Mouse (Mus musculus) ES-E14 (cell line): Measurements from ENCODE around the gene Plcd1. TPM values are rescaled to one million over a fixed set of nuclear protein-coding genes. Genes with fewer than 3 reads are reported as not detected.

Experiments used
- DNase-seq: peaks from one replicate; pipeline ENCODE4 v3.0.0-alpha.2; 2013; ENCODE audit warnings: low read depth, low spot score
- H3K27ac ChIP-seq: 2 replicates; pipeline ENCODE4 v1.5.1; 2012; ENCODE audit warnings: low read depth, mild to moderate bottlenecking, low read length, moderate library complexity, mixed read lengths; ENCODE audit not compliant: poor library complexity, insufficient read depth, severe bottlenecking
- H3K36me3 ChIP-seq: 2 replicates; pipeline ENCODE4 v1.6.1; 2012; ENCODE audit warnings: mild to moderate bottlenecking, low read length, moderate library complexity, mixed read lengths; ENCODE audit not compliant: control insufficient read depth, poor library complexity, insufficient read depth, severe bottlenecking
- H3K4me1 ChIP-seq, 2 experiments: fragments of 150-350 bp in 1 of 2; sonication (generic) in 1 of 2; 2 replicates each; pipeline ENCODE4 v1.6.1; 2012; ENCODE audit warnings: low read length in 2 of 2, mild to moderate bottlenecking in 1 of 2, mixed read lengths in 1 of 2; ENCODE audit not compliant: control insufficient read depth in 2 of 2, insufficient read depth in 2 of 2, poor library complexity in 1 of 2
- H3K4me3 ChIP-seq, 2 experiments: fragments of 150-350 bp in 1 of 2; sonication (generic) in 1 of 2; 2 replicates each; pipeline ENCODE4 v1.5.1; 2012; ENCODE audit warnings: low read length in 2 of 2, low read depth in 1 of 2, mild to moderate bottlenecking in 1 of 2, mixed read lengths in 1 of 2; ENCODE audit not compliant: insufficient read depth in 1 of 2, poor library complexity in 1 of 2, severe bottlenecking in 1 of 2
- H3K9ac ChIP-seq: 2 replicates; pipeline ENCODE4 v1.6.1; 2012; ENCODE audit warnings: low read depth, mild to moderate bottlenecking, low read length, mixed read lengths; ENCODE audit not compliant: poor library complexity, insufficient read depth, severe bottlenecking
- H3K9me3 ChIP-seq: fragments of 150-350 bp; sonication (generic); 2 replicates; pipeline ENCODE4 v1.6.1; 2012; ENCODE audit warnings: low read depth, mild to moderate bottlenecking, low read length; ENCODE audit not compliant: control insufficient read depth, insufficient read depth
- CHD2 ChIP-seq: IDR thresholded peaks from 2 replicates; pipeline ENCODE4 v1.6.1; 2014; ENCODE audit warnings: mild to moderate bottlenecking, low read depth, low read length, inconsistent platforms
- HCFC1 ChIP-seq: IDR thresholded peaks from 2 replicates; pipeline ENCODE4 v1.6.1; 2012; ENCODE audit warnings: low read length, inconsistent platforms, borderline replicate concordance; ENCODE audit not compliant: insufficient read depth
- MAFK ChIP-seq: IDR thresholded peaks from 2 replicates; pipeline ENCODE4 v1.6.1; 2014; ENCODE audit warnings: mild to moderate bottlenecking, low read depth, low read length, inconsistent platforms; ENCODE audit not compliant: insufficient read depth
- ZC3H11A ChIP-seq: IDR thresholded peaks from 2 replicates; pipeline ENCODE4 v1.6.1; 2012; ENCODE audit warnings: low read depth, mild to moderate bottlenecking, inconsistent platforms, low read length, borderline replicate concordance
- ZNF384 ChIP-seq: IDR thresholded peaks from 2 replicates; pipeline ENCODE4 v1.6.1; 2012; ENCODE audit warnings: low read depth, low read length, inconsistent platforms
- in situ Hi-C, 2 experiments: fragments of 600-800 bp; cut with MboI; formaldehyde crosslinking; loops; one replicate each; pipeline ENCODE4 v1.15.1; 2025; ENCODE audit warnings: low sequenced_read_pairs in 2 of 2, inconsistent platforms in 1 of 2; ENCODE audit not compliant: unreplicated experiment in 2 of 2
- total RNA-seq: library from RNA; depleted of rRNA; stranded (reverse); fragments of 300-350 nt; gene quantifications from 2 replicates; pipeline ENCODE4 v1.2.3, GENCODE M21; 2012; rRNA removed

Plcd1 gene
- total RNA-seq, 1 experiment: 13.1 TPM

DNA sequence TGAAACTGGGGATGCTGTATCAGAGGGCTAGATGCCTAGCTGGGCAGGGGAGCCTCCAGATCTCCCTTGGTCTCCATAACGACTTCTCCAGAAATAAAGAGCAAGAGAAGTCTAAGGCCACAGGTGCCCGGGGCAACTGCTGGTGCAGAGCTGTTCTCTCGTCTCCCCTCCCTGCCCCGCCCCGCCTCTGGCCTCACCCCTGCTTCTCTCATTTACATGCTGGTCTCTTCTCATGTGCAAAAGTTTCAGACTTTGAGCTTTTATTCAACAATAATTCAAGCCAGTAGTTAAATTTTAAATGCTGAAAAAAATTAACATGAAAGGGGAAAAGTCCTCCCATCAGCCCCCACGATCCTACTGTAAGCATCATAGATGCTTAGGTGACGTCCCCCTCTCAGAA lies 71.6 kb downstream of the Plcd1 start:
- Histone ChIP-seq H3K4me3 (no peak overlapping the region), H3K9me3 (no peaks in the 10 kb centered on the region), H3K9ac (no peak overlapping the region), H3K27ac (no peak overlapping the region), H3K36me3 (no peaks in the 10 kb centered on the region), H3K4me1 (peaks cover 2 to 21% of the 10 kb centered on the region in 2 experiments; a peak in 3 of 4 replicates)
- in situ Hi-C loops: no loop called here
- no peak for DNase-seq
- TF ChIP-seq ZC3H11A: no peak
- no peak for TF ChIP-seq CHD2
- no peak for TF ChIP-seq MAFK
- no peak for TF ChIP-seq ZNF384
- no peak for TF ChIP-seq HCFC1

Other genes with a start within 250 kb of the Plcd1 start
- gene Ctdspl, start 167.0 kb downstream of the Plcd1 start, total RNA-seq: 2.9 and 3.3 TPM in 2 replicates
- 27.5 and 32.7 TPM in 2 replicates for gene Vill, start 40.7 kb downstream of the Plcd1 start, total RNA-seq
- gene Dlec1, start 9.0 kb upstream of the Plcd1 start, total RNA-seq: 1.2 and 3.7 TPM in 2 replicates
- 3.0 and 6.8 TPM in 2 replicates for gene Acaa1b, start 63.6 kb upstream of the Plcd1 start, total RNA-seq
- not detected in 2 replicates for gene Gm47289, start 65.7 kb upstream of the Plcd1 start, total RNA-seq
- 0.13 TPM in 1 of 2 replicates, not detected in the other for gene Slc22a13, start 115.6 kb upstream of the Plcd1 start, total RNA-seq
- gene Oxsr1, start 228.9 kb upstream of the Plcd1 start, total RNA-seq: 52.1 and 53.1 TPM in 2 replicates
- 54.9 and 58.2 TPM in 2 replicates for gene Acaa1a, start 246.2 kb upstream of the Plcd1 start, total RNA-seq
- gene Myd88, start 247.9 kb upstream of the Plcd1 start, total RNA-seq: 4.2 and 5.4 TPM in 2 replicates